Mouse (Mus musculus) CH12.LX (cell line): ENCODE results near the gene Zscan25.

Source experiments
- CTCF ChIP-seq, 2 experiments: IDR thresholded peaks in 1 of 2; conservative IDR thresholded peaks in 1 of 2; 2 replicates each; pipeline ENCODE4 v1.5.1; 2011 to 2012; ENCODE audit warnings: low read depth in 2 of 2, low read length in 2 of 2, improper control_type of control experiment in 1 of 2, inconsistent platforms in 1 of 2, mild to moderate bottlenecking in 1 of 2, moderate library complexity in 1 of 2
- EP300 ChIP-seq: IDR thresholded peaks from 2 replicates; pipeline ENCODE4 v1.6.1; 2011; ENCODE audit warnings: low read length, improper control_type of control experiment
- MAX ChIP-seq: IDR thresholded peaks from 2 replicates; pipeline ENCODE4 v1.6.1; 2011; ENCODE audit warnings: low read length, improper control_type of control experiment
- RCOR1 ChIP-seq: conservative IDR thresholded peaks from 2 replicates; pipeline ENCODE4 v1.6.1; 2012; ENCODE audit warnings: low read depth, mild to moderate bottlenecking, inconsistent platforms, low read length, improper control_type of control experiment
- TBP ChIP-seq: conservative IDR thresholded peaks from 2 replicates; pipeline ENCODE4 v1.6.1; 2011; ENCODE audit warnings: low read depth, low read length, improper control_type of control experiment

GRCm38 (mm10) chr5:145317141-145317540, 36.8 kb downstream of the Zscan25 start:
- TF ChIP-seq EP300 (no peak), MAX (no peak), TBP (no peak), CTCF (conservative IDR thresholded peaks at IDR 0.05 in 1 of 2, IDR thresholded peaks at IDR 0.05 in 1 of 2; ENCODE audit: low read depth in 2 of 2, low read length in 2 of 2) (no peak), RCOR1 (no peak)
